Mouse (Mus musculus): Measurements from ENCODE around the gene Slc45a2.

- no peak for TF ChIP-seq EP300 (IDR thresholded peaks at IDR 0.05; ENCODE audit: low read depth)
- TF ChIP-seq CTCF (IDR thresholded peaks at IDR 0.05; ENCODE audit: low read depth), result no peak
Measured at GRCm38 (mm10) chr15:11064160-11064557, 63.6 kb downstream of the Slc45a2 start.

Data from liver, postnatal 0 days (tissue).